Mouse (Mus musculus) hindbrain, embryonic 15.5 days (tissue): ENCODE measurements around the gene Ikzf5. TPM values are rescaled to one million over a fixed set of nuclear protein-coding genes. Genes with fewer than 3 reads are reported as not detected.
"Not testable (repeated sequence)": the region's sequence is repeated elsewhere in the genome, so short reads cannot be mapped to it uniquely, and the experiment has no call there.

ENCODE experiments used
- ATAC-seq: fragments of 200-750 bp; cut with Nextera tagmentation; 2 replicates; pipeline ENCODE4 v1.8.0; 2017; ENCODE audit warnings: low read depth, moderate number of reproducible peaks, moderate TSS enrichment; ENCODE audit not compliant: low FRiP score
- H3K27ac ChIP-seq: fragments of 300-500 bp; sonication (generic); replicated peaks from 2 replicates; pipeline ENCODE4 v1.5.1; 2015; ENCODE audit warnings: mild to moderate bottlenecking, inconsistent platforms
- H3K27me3 ChIP-seq: fragments of 300-500 bp; sonication (generic); 2 replicates; pipeline ENCODE4 v1.6.1; 2015; ENCODE audit warnings: control low read depth, inconsistent platforms
- H3K36me3 ChIP-seq: fragments of 300-500 bp; sonication (generic); 2 replicates; pipeline ENCODE4 v1.6.1; 2015; ENCODE audit warnings: control low read depth, inconsistent platforms
- H3K4me1 ChIP-seq: fragments of 300-500 bp; sonication (generic); replicated peaks from 2 replicates; pipeline ENCODE4 v1.6.1; 2015; ENCODE audit warnings: control low read depth, inconsistent platforms
- H3K4me2 ChIP-seq: fragments of 300-500 bp; sonication (generic); 2 replicates; pipeline ENCODE4 v1.6.1; 2015; ENCODE audit warnings: moderate library complexity, mild to moderate bottlenecking, inconsistent platforms
- H3K4me3 ChIP-seq: fragments of 300-500 bp; sonication (generic); 2 replicates; pipeline ENCODE4 v1.5.1; 2015; ENCODE audit warnings: mild to moderate bottlenecking, inconsistent platforms
- H3K9ac ChIP-seq: fragments of 300-500 bp; sonication (generic); 2 replicates; pipeline ENCODE4 v1.6.1; 2015; ENCODE audit warnings: inconsistent platforms
- H3K9me3 ChIP-seq: fragments of 300-500 bp; sonication (generic); 2 replicates; pipeline ENCODE4 v1.6.1; 2016; ENCODE audit warnings: control low read depth, inconsistent platforms
- WGBS: fragments of 180-500 bp; shearing (Covaris S2); methylation state at CpG from one replicate; pipeline ENCODE4 v1.1.7; 2015; 5-methylcytosine and 5-hydroxymethylcytosine counted together
- polyA plus RNA-seq: library from polyadenylated mRNA; unstranded; fragments of >200 nt; fragmentation: Nextera tagmentation; extraction: Ambion mirVana; gene quantifications from 2 replicates; pipeline ENCODE4 v1.2.1, GENCODE M21; 2015

Ikzf5 gene
- polyA plus RNA-seq, 1 experiment from 2014 or later, result 10.4 TPM

DNA sequence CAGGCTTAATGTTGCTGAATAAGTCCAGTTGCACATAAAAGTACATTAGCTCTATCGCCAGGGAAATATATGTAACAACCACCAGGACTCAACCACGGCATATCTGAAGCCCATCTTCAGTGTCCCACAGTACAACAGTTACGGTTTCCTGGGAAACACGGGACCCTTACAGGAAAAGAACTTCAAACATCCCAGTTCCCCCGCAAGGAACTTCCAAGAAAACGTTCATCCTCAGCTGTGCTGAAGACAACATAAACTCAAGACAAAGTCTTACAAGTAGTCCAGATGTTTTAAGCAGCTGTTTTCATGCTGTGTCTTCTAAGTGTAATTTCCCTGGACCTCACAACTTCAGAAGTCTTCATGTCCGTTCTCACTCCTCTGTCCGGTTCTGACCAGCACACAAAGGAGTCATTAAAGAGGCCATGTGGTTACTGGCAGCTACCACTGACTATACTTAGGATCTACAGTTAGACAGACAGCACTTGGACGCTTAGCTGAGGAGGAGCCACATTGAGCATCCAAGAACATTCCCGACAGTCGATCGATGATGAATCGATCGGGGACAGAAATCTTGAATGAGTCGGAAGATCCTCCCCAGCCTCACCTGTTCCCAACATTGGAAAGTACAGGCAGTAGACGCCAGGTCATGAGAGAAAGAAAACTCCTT lies 867 bp downstream of the Ikzf5 start:
- Histone ChIP-seq H3K9me3 (no peaks in the 10 kb centered on the region), H3K27me3 (no peaks in the 10 kb centered on the region), H3K27ac (peak overlapping the region; percentile 82), H3K4me2 (peak overlapping the region; percentile 77), H3K4me1 (peaks cover 36% of the 10 kb centered on the region), H3K4me3 (peak overlapping the region; percentile 99), H3K9ac (peak overlapping the region; percentile 95), H3K36me3 (no peaks in the 10 kb centered on the region)
- 0 out of 2 replicates have a peak, but pooled peaks have one; percentile 9 for ATAC-seq
- WGBS, result 6% methylated on average over 16 of the region's 16 CpGs

- not testable (repeated sequence) for ATAC-seq, H3K4me1 ChIP-seq, H3K9ac ChIP-seq, H3K27ac ChIP-seq, H3K27me3 ChIP-seq, H3K4me2 ChIP-seq, H3K9me3 ChIP-seq, H3K4me3 ChIP-seq
- 86% methylated on average over 6 of the region's 7 CpGs for WGBS
- peaks cover 17% of the 10 kb centered on the region for H3K36me3 ChIP-seq
Measured at GRCm38 (mm10) chr7:131391761-131392160, 18.6 kb downstream of the Ikzf5 start.

DNA sequence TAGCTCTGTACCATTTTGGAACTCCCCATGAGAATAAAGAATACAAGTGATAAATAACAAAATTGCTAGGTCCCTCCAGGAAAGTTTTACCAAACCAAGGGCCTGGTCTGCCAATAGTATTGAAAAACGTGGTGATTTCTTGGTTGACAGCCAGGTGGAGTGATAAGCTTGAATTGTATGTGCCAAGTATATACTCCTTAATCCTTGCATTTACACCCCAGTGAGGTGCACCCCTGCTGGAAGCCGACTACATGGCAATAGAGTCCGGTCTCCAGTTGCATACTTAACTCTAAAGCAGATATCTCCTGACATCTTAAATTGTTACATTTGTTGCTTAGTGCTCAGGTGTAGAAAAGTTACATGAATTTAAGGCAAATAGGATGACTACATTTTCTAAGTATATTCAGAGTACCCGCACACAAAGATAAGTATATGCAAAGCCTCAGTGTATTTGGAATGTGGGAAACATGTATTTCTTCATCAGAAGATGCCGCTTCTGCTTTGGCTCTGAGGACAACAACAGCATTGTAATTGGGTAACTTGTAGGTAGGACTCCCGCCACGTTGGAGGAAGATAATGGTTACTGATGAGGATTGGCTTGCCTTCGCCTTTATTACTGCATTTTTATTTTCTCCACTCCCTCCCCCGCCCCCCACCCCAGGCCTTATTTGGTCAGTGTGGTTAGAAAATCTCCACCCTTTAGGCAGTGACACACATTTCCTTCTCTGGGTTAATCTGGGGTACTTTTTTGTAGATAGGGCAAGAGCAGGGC lies 38.3 kb downstream of the Ikzf5 start:
- Histone ChIP-seq H3K27ac (no peak overlapping the region), H3K9me3 (no peaks in the 10 kb centered on the region), H3K27me3 (no peaks in the 10 kb centered on the region), H3K4me2 (peak overlapping the region; percentile 83), H3K4me1 (peaks cover 9% of the 10 kb centered on the region), H3K9ac (peak overlapping the region; percentile 96), H3K36me3 (no peaks in the 10 kb centered on the region), H3K4me3 (peak overlapping the region; percentile 89)
- ATAC-seq, result no peak
- WGBS, result 72% methylated on average over 9 of the region's 9 CpGs

- H3K4me2 ChIP-seq, result peak overlapping the region; percentile 83
- H3K4me3 ChIP-seq, result peak overlapping the region; percentile 89
- 8% methylated on average over 9 of the region's 9 CpGs for WGBS
- no peaks in the 10 kb centered on the region for H3K9me3 ChIP-seq
- ATAC-seq, result no peak; the same call in 1 of the 2 replicates
- H3K27me3 ChIP-seq, result no peaks in the 10 kb centered on the region
- peak overlapping the region; percentile 93 for H3K27ac ChIP-seq
- peaks cover 9% of the 10 kb centered on the region for H3K4me1 ChIP-seq
- H3K36me3 ChIP-seq, result no peaks in the 10 kb centered on the region
- H3K9ac ChIP-seq, result peak overlapping the region; percentile 96
Measured at GRCm38 (mm10) chr7:131371470-131371860, 38.9 kb downstream of the Ikzf5 start.

- Histone ChIP-seq H3K4me2 (peak within 1 kb of the TSS; percentile 83), H3K4me3 (peak within 1 kb of the TSS; percentile 89), H3K27me3 (no peaks in the 10 kb centered on the region), H3K9ac (peak within 1 kb of the TSS; percentile 96), H3K9me3 (no peaks in the 10 kb centered on the region), H3K4me1 (peaks cover 9% of the 10 kb centered on the region), H3K36me3 (no peaks in the 10 kb centered on the region), H3K27ac (peak within 1 kb of the TSS; percentile 93)
- 5% methylated on average over 47 of the region's 47 CpGs for WGBS
- ATAC-seq, result peak; percentile 96
Measured at GRCm38 (mm10) chr7:131370648-131371469, 39.5 kb downstream of the Ikzf5 start, which contains the start of gene Pstk. TSS of gene Pstk (plus strand) at chr7:131371141.

DNA sequence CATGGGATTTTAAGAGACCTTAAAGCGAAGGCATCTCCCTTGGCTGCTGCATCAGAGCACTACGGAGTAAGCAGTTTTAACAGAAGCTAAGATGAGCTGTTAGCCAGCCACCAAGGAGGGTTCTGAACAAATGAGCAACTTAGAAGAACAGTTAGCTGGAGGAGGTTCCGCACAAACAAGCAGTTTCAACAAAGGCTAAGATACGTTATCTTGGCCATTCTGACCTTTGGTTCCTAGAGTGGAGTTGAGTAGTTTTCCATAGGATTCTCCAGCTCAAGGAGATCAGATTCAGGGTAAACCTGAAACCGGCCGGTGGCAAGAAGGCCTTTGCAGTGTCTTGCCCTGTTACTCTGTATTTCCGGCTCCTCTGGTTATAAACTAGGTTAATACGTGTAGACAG lies 46.2 kb downstream of the Ikzf5 start:
- WGBS, result 97% methylated on average over 8 of the region's 8 CpGs
- no peak overlapping the region for H3K27ac ChIP-seq

DNA sequence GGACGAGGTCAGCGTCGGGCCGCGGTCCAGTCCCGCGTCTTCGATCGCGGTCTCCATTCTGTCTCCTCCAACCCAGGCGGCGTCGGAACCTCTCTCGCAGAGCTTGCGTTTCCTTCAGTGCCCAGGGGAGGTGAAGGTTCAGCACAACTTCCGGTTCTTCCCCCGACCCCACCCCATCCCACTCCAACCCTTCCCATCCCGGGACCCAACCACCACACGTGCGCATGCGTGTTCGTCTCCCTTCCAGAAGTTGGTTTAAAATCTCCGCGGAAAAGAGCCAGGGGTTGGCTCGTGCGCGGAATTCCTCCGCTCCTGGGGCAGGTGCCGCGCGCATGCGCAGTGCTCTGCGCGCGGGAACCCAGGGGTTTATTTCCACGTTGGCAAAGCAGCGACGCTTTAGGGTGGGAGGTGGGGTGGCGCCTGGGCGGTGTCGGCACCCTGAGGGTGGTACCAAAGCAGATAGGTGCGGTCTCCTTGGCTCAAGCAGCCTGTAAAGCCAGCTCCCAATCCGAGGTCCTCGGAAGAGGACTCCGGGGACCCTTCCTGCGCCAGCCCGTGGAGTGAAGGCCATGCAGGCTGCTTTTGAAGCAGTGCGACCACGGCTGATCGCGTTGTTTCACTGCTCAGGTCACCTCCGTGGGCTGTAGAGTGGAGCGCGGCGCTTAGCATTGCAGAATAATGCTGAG lies 47.6 kb downstream of the Ikzf5 start, which contains the start of gene 2310057M21Rik:
Gene 2310057M21Rik (minus strand): TSS at position 145 of the 686 bp plus-strand sequence.
- H3K9me3 ChIP-seq, result no peaks in the 10 kb centered on the region
- no peaks in the 10 kb centered on the region for H3K27me3 ChIP-seq
- H3K9ac ChIP-seq, result peak within 1 kb of the TSS; percentile 88
- H3K4me2 ChIP-seq, result peak within 1 kb of the TSS; percentile 88
- H3K27ac ChIP-seq, result peak within 1 kb of the TSS; percentile 87
- peaks cover 17% of the 10 kb centered on the region for H3K4me1 ChIP-seq
- H3K4me3 ChIP-seq, result peak within 1 kb of the TSS; percentile 90
- WGBS, result under 1% methylated on average over 55 of the region's 55 CpGs
- ATAC-seq, result peak; percentile 98
- H3K36me3 ChIP-seq, result peaks cover 12% of the 10 kb centered on the region

More for the DNA sequence above, 46.2 kb downstream of the Ikzf5 start:
- Histone ChIP-seq H3K4me3 (no peak overlapping the region), H3K4me1 (peaks cover 17% of the 10 kb centered on the region), H3K9ac (no peak overlapping the region), H3K9me3 (no peaks in the 10 kb centered on the region), H3K36me3 (0 out of 2 replicates have a peak, but pooled peaks cover 2% of the 10 kb centered on the region), H3K4me2 (no peak overlapping the region), H3K27me3 (no peaks in the 10 kb centered on the region)
- ATAC-seq, result no peak

DNA sequence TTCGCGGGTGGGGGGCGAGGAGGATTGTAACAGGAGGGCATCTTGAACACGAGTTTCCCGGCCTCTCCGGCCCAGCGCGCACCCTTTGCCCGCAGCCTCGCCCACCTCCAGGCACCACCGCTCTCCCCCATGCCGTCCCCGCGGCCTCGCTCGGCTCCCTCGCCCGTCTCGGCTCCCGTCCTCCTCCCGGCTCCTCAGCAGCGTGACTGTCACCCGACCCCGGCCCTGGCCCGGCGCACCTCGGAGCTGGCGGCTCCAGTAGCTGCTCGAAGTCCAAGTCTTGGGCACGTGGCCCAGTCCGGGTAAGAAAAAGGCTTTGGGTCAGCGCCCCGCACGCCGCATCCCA lies 48.1 kb downstream of the Ikzf5 start:
- peaks cover 15% of the 10 kb centered on the region for H3K36me3 ChIP-seq
- peak; percentile 82 for ATAC-seq
- H3K4me1 ChIP-seq, result peaks cover 17% of the 10 kb centered on the region
- no peaks in the 10 kb centered on the region for H3K9me3 ChIP-seq
- H3K27me3 ChIP-seq, result no peaks in the 10 kb centered on the region
- peak overlapping the region; percentile 88 for H3K4me2 ChIP-seq
- peak overlapping the region; percentile 88 for H3K9ac ChIP-seq
- WGBS, result under 1% methylated on average over 35 of the region's 35 CpGs
- H3K27ac ChIP-seq, result peak overlapping the region; percentile 87
- H3K4me3 ChIP-seq, result peak overlapping the region; percentile 90

- Histone ChIP-seq H3K36me3 (peaks cover 45% of the 10 kb centered on the region), H3K4me1 (peaks cover 3% of the 10 kb centered on the region), H3K9ac (no peak overlapping the region), H3K27ac (no peak overlapping the region), H3K27me3 (no peaks in the 10 kb centered on the region), H3K4me2 (no peak overlapping the region), H3K4me3 (no peak overlapping the region), H3K9me3 (no peaks in the 10 kb centered on the region)
- WGBS, result 98% methylated on average over 13 of the region's 13 CpGs
- ATAC-seq, result no peak
Measured at GRCm38 (mm10) chr7:131356105-131356504, 54.2 kb downstream of the Ikzf5 start.

- no peaks in the 10 kb centered on the region for H3K4me1 ChIP-seq
- 54% methylated on average over 7 of the region's 7 CpGs for WGBS
- H3K27me3 ChIP-seq, result no peaks in the 10 kb centered on the region
- H3K36me3 ChIP-seq, result peaks cover 44% of the 10 kb centered on the region
- no peak overlapping the region for H3K27ac ChIP-seq
- ATAC-seq, result no peak
- no peak overlapping the region for H3K4me2 ChIP-seq
- H3K9me3 ChIP-seq, result no peaks in the 10 kb centered on the region
- H3K9ac ChIP-seq, result no peak overlapping the region
- no peak overlapping the region for H3K4me3 ChIP-seq
Measured at GRCm38 (mm10) chr7:131345856-131346541, 64.3 kb downstream of the Ikzf5 start.
